Mouse (Mus musculus) limb, embryonic 11.5 days (tissue): ENCODE measurements around the gene Smg7. TPM values are rescaled to one million over a fixed set of nuclear protein-coding genes. Genes with fewer than 3 reads are reported as not detected.

Source experiments
- ATAC-seq: fragments of 200-750 bp; cut with Nextera tagmentation; 2 replicates; pipeline ENCODE4 v1.8.0; 2017; ENCODE audit warnings: low read depth; ENCODE audit not compliant: insufficient number of reproducible peaks, low FRiP score, low TSS enrichment
- DNase-seq: peaks from one replicate; pipeline ENCODE4 v3.0.0-alpha.2; 2015; ENCODE audit warnings: low spot score
- H3K27ac ChIP-seq: fragments of 300-500 bp; sonication (generic); replicated peaks from 2 replicates; pipeline ENCODE4 v1.5.1; 2014; ENCODE audit warnings: low read depth, mild to moderate bottlenecking, low read length
- H3K27me3 ChIP-seq: fragments of 300-500 bp; sonication (generic); 2 replicates; pipeline ENCODE4 v1.6.1; 2014; ENCODE audit warnings: mild to moderate bottlenecking, low read length, mixed read lengths; ENCODE audit not compliant: control insufficient read depth, insufficient read depth
- H3K36me3 ChIP-seq: fragments of 300-500 bp; sonication (generic); 2 replicates; pipeline ENCODE4 v1.6.1; 2014; ENCODE audit warnings: mild to moderate bottlenecking, low read length, moderate library complexity, mixed read lengths; ENCODE audit not compliant: control insufficient read depth, insufficient read depth
- H3K4me1 ChIP-seq: fragments of 300-500 bp; sonication (generic); 2 replicates; pipeline ENCODE4 v1.6.1; 2014; ENCODE audit warnings: low read length, mixed read lengths; ENCODE audit not compliant: control insufficient read depth, insufficient read depth
- H3K4me2 ChIP-seq: fragments of 300-500 bp; sonication (generic); 2 replicates; pipeline ENCODE4 v1.6.1; 2014; ENCODE audit warnings: low read depth, mild to moderate bottlenecking, moderate library complexity; ENCODE audit not compliant: severe bottlenecking
- H3K4me3 ChIP-seq: fragments of 300-500 bp; sonication (generic); 2 replicates; pipeline ENCODE4 v1.5.1; 2014; ENCODE audit warnings: low read depth, low read length
- H3K9ac ChIP-seq: fragments of 300-500 bp; sonication (generic); 2 replicates; pipeline ENCODE4 v1.6.1; 2014; ENCODE audit warnings: mild to moderate bottlenecking, low read length
- H3K9me3 ChIP-seq: fragments of 300-500 bp; sonication (generic); 2 replicates; pipeline ENCODE4 v1.6.1; 2016; ENCODE audit warnings: low read length; ENCODE audit not compliant: control insufficient read depth
- WGBS: fragments of 180-500 bp; shearing (Covaris S2); extraction: QIAGEN DNeasy Blood & Tissue Kit; methylation state at CpG from one replicate; pipeline ENCODE4 v1.1.7; 2014; 5-methylcytosine and 5-hydroxymethylcytosine counted together
- polyA plus RNA-seq: library from polyadenylated mRNA; unstranded; fragments of >200 nt; fragmentation: Nextera tagmentation; extraction: Ambion mirVana; gene quantifications from 2 replicates; pipeline ENCODE4 v1.2.1, GENCODE M21; 2014

Gene Smg7
- 38.6 and 42.2 TPM in 2 replicates for polyA plus RNA-seq

GRCm38 (mm10) chr1:152901765-152902664, at the start of gene Smg7:
Gene Smg7, minus strand, starts transcription at chr1:152902646.
- WGBS = under 1% methylated on average over 86 of the region's 93 CpGs
- peak within 1 kb of the TSS; percentile 91 for H3K4me3 ChIP-seq
- no peaks in the 10 kb centered on the region for H3K36me3 ChIP-seq
- peak within 1 kb of the TSS; percentile 96 for H3K9ac ChIP-seq
- ATAC-seq (peak; percentile 44), DNase-seq (peak; percentile 83)
- no peaks in the 10 kb centered on the region for H3K9me3 ChIP-seq
- H3K27me3 ChIP-seq = no peaks in the 10 kb centered on the region
- H3K27ac ChIP-seq = peak within 1 kb of the TSS; percentile 95
- peaks cover 5% of the 10 kb centered on the region; the same call in 1 of the 2 replicates for H3K4me1 ChIP-seq
- peak within 1 kb of the TSS; percentile 92 for H3K4me2 ChIP-seq

GRCm38 (mm10) chr1:152942977-152943376, 40.5 kb upstream of the Smg7 start:
- DNase-seq = no peak
- Histone ChIP-seq H3K27me3 (no peaks in the 10 kb centered on the region), H3K4me3 (no peak overlapping the region), H3K4me1 (no peaks in the 10 kb centered on the region), H3K36me3 (no peaks in the 10 kb centered on the region), H3K9me3 (no peaks in the 10 kb centered on the region), H3K27ac (no peak overlapping the region), H3K9ac (no peak overlapping the region), H3K4me2 (no peak overlapping the region)
- 48% methylated on average over 4 of the region's 4 CpGs for WGBS
- no peak for ATAC-seq

- Histone ChIP-seq H3K27me3 (no peaks in the 10 kb centered on the region), H3K36me3 (no peaks in the 10 kb centered on the region), H3K4me2 (no peak overlapping the region), H3K9me3 (no peaks in the 10 kb centered on the region), H3K4me1 (no peaks in the 10 kb centered on the region), H3K9ac (no peak overlapping the region), H3K4me3 (no peak overlapping the region), H3K27ac (no peak overlapping the region)
- ATAC-seq (no peak), DNase-seq (no peak)
- 80% methylated on average over 5 of the region's 5 CpGs for WGBS
These were observed 33.9 kb upstream of the Smg7 start for GRCm38 (mm10) chr1:152936365-152936764.

GRCm38 (mm10) chr1:152935476-152935875, 33.0 kb upstream of the Smg7 start:
- ATAC-seq = no peak
- H3K4me3 ChIP-seq = no peak overlapping the region
- H3K27ac ChIP-seq = no peak overlapping the region
- H3K36me3 ChIP-seq = no peaks in the 10 kb centered on the region
- DNase-seq = no peak
- H3K4me2 ChIP-seq = no peak overlapping the region
- no peak overlapping the region for H3K9ac ChIP-seq
- H3K27me3 ChIP-seq = no peaks in the 10 kb centered on the region
- H3K9me3 ChIP-seq = no peaks in the 10 kb centered on the region
- WGBS = 79% methylated on average over 6 of the region's 6 CpGs
- no peaks in the 10 kb centered on the region for H3K4me1 ChIP-seq

GRCm38 (mm10) chr1:152933962-152934361, 31.5 kb upstream of the Smg7 start:
- DNase-seq = no peak
- WGBS = 59% methylated on average over 11 of the region's 11 CpGs

GRCm38 (mm10) chr1:152921786-152922185, 19.3 kb upstream of the Smg7 start:
- no peaks in the 10 kb centered on the region for H3K4me1 ChIP-seq
- no peak for DNase-seq
- H3K36me3 ChIP-seq = no peaks in the 10 kb centered on the region
- H3K4me3 ChIP-seq = no peak overlapping the region
- H3K27me3 ChIP-seq = no peaks in the 10 kb centered on the region
- no peak for ATAC-seq
- WGBS = 83% methylated on average over 3 of the region's 3 CpGs
- no peak overlapping the region for H3K9ac ChIP-seq
- no peak overlapping the region for H3K4me2 ChIP-seq
- no peaks in the 10 kb centered on the region for H3K9me3 ChIP-seq
- no peak overlapping the region for H3K27ac ChIP-seq

More at GRCm38 (mm10) chr1:152933962-152934361, 31.5 kb upstream of the Smg7 start:
- Histone ChIP-seq H3K4me3 (no peak overlapping the region), H3K9ac (no peak overlapping the region), H3K4me1 (no peaks in the 10 kb centered on the region), H3K9me3 (no peaks in the 10 kb centered on the region), H3K36me3 (no peaks in the 10 kb centered on the region), H3K4me2 (no peak overlapping the region), H3K27me3 (no peaks in the 10 kb centered on the region), H3K27ac (no peak overlapping the region)
- no peak for ATAC-seq

GRCm38 (mm10) chr1:152917626-152918025, 15.2 kb upstream of the Smg7 start:
- no peaks in the 10 kb centered on the region for H3K4me1 ChIP-seq
- ATAC-seq = no peak
- no peak overlapping the region for H3K27ac ChIP-seq
- DNase-seq = no peak
- no peaks in the 10 kb centered on the region for H3K27me3 ChIP-seq
- H3K4me3 ChIP-seq = no peak overlapping the region
- H3K4me2 ChIP-seq = no peak overlapping the region
- no peaks in the 10 kb centered on the region for H3K36me3 ChIP-seq
- H3K9ac ChIP-seq = no peak overlapping the region
- 76% methylated on average over 4 of the region's 4 CpGs for WGBS
- no peaks in the 10 kb centered on the region for H3K9me3 ChIP-seq

GRCm38 (mm10) chr1:152916936-152917335, 14.5 kb upstream of the Smg7 start:
- H3K4me2 ChIP-seq = no peak overlapping the region
- no peaks in the 10 kb centered on the region for H3K9me3 ChIP-seq
- WGBS = 80% methylated on average over 5 of the region's 5 CpGs
- H3K9ac ChIP-seq = no peak overlapping the region
- H3K27me3 ChIP-seq = no peaks in the 10 kb centered on the region
- DNase-seq = no peak
- H3K4me3 ChIP-seq = no peak overlapping the region
- ATAC-seq = no peak
- H3K4me1 ChIP-seq = no peaks in the 10 kb centered on the region
- H3K36me3 ChIP-seq = no peaks in the 10 kb centered on the region
- H3K27ac ChIP-seq = no peak overlapping the region
